Mouse (Mus musculus): Measurements from ENCODE around the gene Frmd4a. TPM values are rescaled to one million over a fixed set of nuclear protein-coding genes. Genes with fewer than 3 reads are reported as not detected.

Gene Frmd4a
- polyA plus RNA-seq, 1 experiment from 2014 or later = 39.5 TPM

- WGBS = 44% methylated on average over 1 of the region's 1 CpGs
- no peak for ATAC-seq
- Histone ChIP-seq H3K9me3 (replicated peaks) (no peaks in the 10 kb centered on the region), H3K4me2 (no peak overlapping the region), H3K4me3 (no peak overlapping the region), H3K36me3 (ENCODE audit: poor library complexity, severe bottlenecking) (no peaks in the 10 kb centered on the region), H3K9ac (no peak overlapping the region), H3K4me1 (0 out of 2 replicates have a peak, but pooled peaks cover 8% of the 10 kb centered on the region), H3K27me3 (no peaks in the 10 kb centered on the region), H3K27ac (no peak overlapping the region)
Observed at GRCm38 (mm10) chr2:4346953-4347352, 329.4 kb downstream of the Frmd4a start.

- ATAC-seq = no peak
- no peak overlapping the region for H3K27ac ChIP-seq
- WGBS = 68% methylated on average over 3 of the region's 3 CpGs
- H3K36me3 ChIP-seq (ENCODE audit: poor library complexity, severe bottlenecking) = no peaks in the 10 kb centered on the region
- no peak overlapping the region for H3K4me2 ChIP-seq
- no peak overlapping the region for H3K4me3 ChIP-seq
- H3K9me3 ChIP-seq (replicated peaks) = no peaks in the 10 kb centered on the region
- no peaks in the 10 kb centered on the region for H3K27me3 ChIP-seq
- 0 out of 2 replicates have a peak, but pooled peaks cover 8% of the 10 kb centered on the region for H3K4me1 ChIP-seq
- H3K9ac ChIP-seq = no peak overlapping the region
Observed at GRCm38 (mm10) chr2:4347782-4348181, 330.3 kb downstream of the Frmd4a start.

- no peaks in the 10 kb centered on the region for H3K9me3 ChIP-seq (replicated peaks)
- H3K4me1 ChIP-seq = 0 out of 2 replicates have a peak, but pooled peaks cover 8% of the 10 kb centered on the region
- no peaks in the 10 kb centered on the region for H3K27me3 ChIP-seq
- no peak overlapping the region for H3K4me2 ChIP-seq
- H3K27ac ChIP-seq = no peak overlapping the region
- no peak overlapping the region for H3K4me3 ChIP-seq
- no peaks in the 10 kb centered on the region for H3K36me3 ChIP-seq (ENCODE audit: poor library complexity, severe bottlenecking)
- WGBS = 75% methylated on average over 5 of the region's 5 CpGs
- no peak for ATAC-seq
- no peak overlapping the region for H3K9ac ChIP-seq
Observed at GRCm38 (mm10) chr2:4348509-4348908, 331.0 kb downstream of the Frmd4a start.

GRCm38 (mm10) chr2:4356812-4357384 is 339.4 kb downstream of the Frmd4a start:
- no peak for ATAC-seq
- no peak overlapping the region for H3K4me2 ChIP-seq
- no peak overlapping the region for H3K4me3 ChIP-seq
- no peaks in the 10 kb centered on the region for H3K9me3 ChIP-seq (replicated peaks)
- no peak overlapping the region for H3K27ac ChIP-seq
- no peak overlapping the region for H3K9ac ChIP-seq
- H3K27me3 ChIP-seq = no peaks in the 10 kb centered on the region
- no peaks in the 10 kb centered on the region for H3K36me3 ChIP-seq (ENCODE audit: poor library complexity, severe bottlenecking)
- 90% methylated on average over 7 of the region's 7 CpGs for WGBS
- H3K4me1 ChIP-seq = no peaks in the 10 kb centered on the region

DNA sequence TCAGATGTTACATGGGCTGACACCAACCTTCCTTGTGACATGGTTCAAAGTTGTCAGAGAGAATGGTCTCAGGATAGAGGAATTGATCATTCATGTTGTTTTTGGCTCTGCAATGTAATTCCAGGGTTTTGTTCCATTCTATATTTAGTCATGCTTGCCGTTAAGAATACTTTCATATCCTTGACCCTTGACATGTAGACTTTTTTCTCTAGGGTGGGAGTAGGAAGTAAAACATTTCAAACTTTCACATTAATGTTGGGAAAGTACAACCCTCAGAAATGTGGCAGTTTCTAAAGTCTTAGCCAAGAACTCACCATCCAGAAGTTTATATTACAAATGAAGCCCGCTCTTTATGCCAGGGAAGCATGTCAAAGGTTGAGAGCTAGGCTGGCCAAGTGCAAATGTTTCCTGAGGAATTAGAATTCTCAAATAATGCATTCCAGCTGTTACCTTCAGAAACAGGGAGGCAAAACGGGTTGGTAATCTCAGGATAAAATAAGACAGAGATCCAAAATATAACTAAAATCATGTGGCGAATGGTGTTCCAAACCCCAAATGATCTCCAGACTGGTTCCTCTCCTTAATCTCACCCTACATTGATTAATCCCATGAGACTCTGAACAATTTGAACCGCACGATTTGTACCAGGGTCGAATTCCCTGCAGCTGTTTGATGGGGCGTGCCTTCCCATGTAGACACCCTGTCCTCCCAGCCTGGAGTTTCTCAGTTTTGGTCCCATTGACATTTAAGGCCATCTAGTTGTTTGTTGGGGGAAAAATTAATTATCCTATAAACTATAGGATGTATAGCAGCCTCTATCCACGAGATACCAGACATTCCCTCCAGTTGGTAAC is 344.7 kb downstream of the Frmd4a start:
- WGBS = 91% methylated on average over 9 of the region's 9 CpGs
- H3K9me3 ChIP-seq (replicated peaks) = no peaks in the 10 kb centered on the region
- ATAC-seq = no peak
- H3K36me3 ChIP-seq (ENCODE audit: poor library complexity, severe bottlenecking) = no peaks in the 10 kb centered on the region
- H3K4me2 ChIP-seq = no peak overlapping the region
- H3K4me1 ChIP-seq = no peaks in the 10 kb centered on the region
- H3K27me3 ChIP-seq = no peaks in the 10 kb centered on the region
- H3K27ac ChIP-seq = no peak overlapping the region
- no peak overlapping the region for H3K9ac ChIP-seq
- no peak overlapping the region for H3K4me3 ChIP-seq

- ATAC-seq = no peak
- 76% methylated on average over 4 of the region's 4 CpGs for WGBS
Observed at GRCm38 (mm10) chr2:4364908-4365307, 347.4 kb downstream of the Frmd4a start.

DNA sequence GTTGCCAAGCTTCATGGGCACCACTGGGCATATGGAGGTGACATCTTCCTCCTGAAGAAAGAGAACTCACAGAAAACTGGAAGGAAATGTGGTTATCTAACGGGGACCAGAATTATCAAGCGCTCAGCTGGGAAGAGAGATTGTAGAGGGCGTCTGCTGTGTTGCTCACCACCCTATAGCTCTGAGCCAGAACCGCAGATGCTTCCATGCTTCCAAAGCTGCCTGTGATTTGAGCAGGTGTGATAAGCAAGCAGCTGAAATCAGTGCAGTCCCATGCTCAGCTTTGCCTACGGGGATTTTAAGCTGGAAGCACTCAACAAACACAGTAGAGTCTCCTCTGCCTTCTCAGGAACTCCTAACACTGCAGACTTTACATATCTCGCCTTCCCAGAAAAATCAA is 351.0 kb downstream of the Frmd4a start:
- H3K9me3 ChIP-seq (replicated peaks) = no peaks in the 10 kb centered on the region
- 84% methylated on average over 6 of the region's 6 CpGs for WGBS

More at GRCm38 (mm10) chr2:4364908-4365307, 347.4 kb downstream of the Frmd4a start:
- Histone ChIP-seq H3K36me3 (ENCODE audit: poor library complexity, severe bottlenecking) (no peaks in the 10 kb centered on the region), H3K4me2 (no peak overlapping the region), H3K4me1 (0 out of 2 replicates have a peak, but pooled peaks cover 1% of the 10 kb centered on the region), H3K27me3 (no peaks in the 10 kb centered on the region), H3K4me3 (no peak overlapping the region), H3K9ac (no peak overlapping the region), H3K27ac (no peak overlapping the region), H3K9me3 (replicated peaks) (no peaks in the 10 kb centered on the region)

DNA sequence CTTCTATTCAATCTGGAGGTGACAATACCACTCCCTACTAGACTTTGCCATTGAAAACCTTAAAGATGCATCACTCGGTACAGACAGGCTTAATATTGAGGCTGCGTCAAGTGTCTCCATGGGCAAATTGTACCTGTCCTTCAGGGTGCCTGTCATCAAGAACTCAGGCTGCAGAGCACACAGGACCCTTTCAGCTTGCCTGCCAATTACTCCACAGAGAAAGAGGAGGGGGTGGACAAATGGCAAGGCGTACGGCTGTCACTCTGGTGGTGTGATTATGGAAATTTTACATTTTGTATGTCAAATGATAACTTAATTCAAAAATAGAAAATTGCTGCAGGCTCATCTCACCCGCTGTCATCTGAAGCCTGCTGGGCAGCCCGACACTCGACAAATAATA is 353.0 kb downstream of the Frmd4a start:
- no peak overlapping the region for H3K4me3 ChIP-seq
- no peaks in the 10 kb centered on the region for H3K9me3 ChIP-seq (replicated peaks)
- H3K4me2 ChIP-seq = no peak overlapping the region
- 73% methylated on average over 7 of the region's 7 CpGs for WGBS
- no peak overlapping the region for H3K9ac ChIP-seq
- peak overlapping the region; percentile 35; the same call in 1 of the 2 replicates for H3K27ac ChIP-seq
- peak; percentile 72 for ATAC-seq
- H3K36me3 ChIP-seq (ENCODE audit: poor library complexity, severe bottlenecking) = no peaks in the 10 kb centered on the region
- no peaks in the 10 kb centered on the region for H3K27me3 ChIP-seq
- peaks cover 7% of the 10 kb centered on the region; the same call in 1 of the 2 replicates for H3K4me1 ChIP-seq

More for the DNA sequence above, 351.0 kb downstream of the Frmd4a start:
- Histone ChIP-seq H3K4me1 (peaks cover 7% of the 10 kb centered on the region; the same call in 1 of the 2 replicates), H3K27me3 (no peaks in the 10 kb centered on the region), H3K27ac (no peak overlapping the region), H3K4me3 (no peak overlapping the region), H3K4me2 (no peak overlapping the region), H3K9ac (no peak overlapping the region), H3K36me3 (ENCODE audit: poor library complexity, severe bottlenecking) (no peaks in the 10 kb centered on the region)
- peak; percentile 48; the same call in 1 of the 2 replicates for ATAC-seq

DNA sequence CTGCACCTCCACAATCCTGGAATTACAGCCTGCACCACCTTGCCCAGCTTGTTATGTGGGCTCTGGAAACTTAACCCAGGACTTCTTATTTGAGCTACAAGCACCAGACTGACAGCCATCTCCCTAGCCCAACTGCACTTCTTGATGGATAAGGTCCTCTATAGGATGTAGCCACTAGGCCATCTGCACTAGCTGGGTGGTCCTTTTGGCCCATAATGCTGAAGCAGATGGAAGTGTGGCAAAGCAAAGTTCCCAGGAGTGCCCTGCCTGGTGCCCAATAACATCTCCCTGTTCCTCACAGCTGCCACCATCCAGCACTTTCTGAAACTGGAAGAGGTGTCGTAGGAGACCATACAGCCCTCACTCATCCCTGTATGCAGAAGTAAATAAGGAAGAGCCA is 353.8 kb downstream of the Frmd4a start:
- Histone ChIP-seq H3K36me3 (ENCODE audit: poor library complexity, severe bottlenecking) (no peaks in the 10 kb centered on the region), H3K9ac (no peak overlapping the region), H3K27me3 (no peaks in the 10 kb centered on the region), H3K4me3 (no peak overlapping the region), H3K4me1 (peaks cover 7% of the 10 kb centered on the region; the same call in 1 of the 2 replicates), H3K9me3 (replicated peaks) (no peaks in the 10 kb centered on the region), H3K27ac (peak overlapping the region; percentile 35; the same call in 1 of the 2 replicates), H3K4me2 (no peak overlapping the region)
- 88% methylated on average over 1 of the region's 1 CpGs for WGBS
- no peak for ATAC-seq

GRCm38 (mm10) chr2:4378844-4379243 is 361.3 kb downstream of the Frmd4a start:
- 89% methylated on average over 3 of the region's 3 CpGs for WGBS
- H3K9ac ChIP-seq = no peak overlapping the region
- H3K9me3 ChIP-seq (replicated peaks) = no peaks in the 10 kb centered on the region
- no peak overlapping the region for H3K4me3 ChIP-seq
- no peak overlapping the region for H3K27ac ChIP-seq
- no peaks in the 10 kb centered on the region for H3K36me3 ChIP-seq (ENCODE audit: poor library complexity, severe bottlenecking)
- no peaks in the 10 kb centered on the region for H3K27me3 ChIP-seq
- ATAC-seq = no peak
- H3K4me1 ChIP-seq = no peaks in the 10 kb centered on the region
- H3K4me2 ChIP-seq = no peak overlapping the region

GRCm38 (mm10) chr2:4380435-4380834 is 362.9 kb downstream of the Frmd4a start:
- Histone ChIP-seq H3K4me1 (no peaks in the 10 kb centered on the region), H3K4me2 (no peak overlapping the region), H3K27me3 (no peaks in the 10 kb centered on the region), H3K9ac (no peak overlapping the region), H3K36me3 (ENCODE audit: poor library complexity, severe bottlenecking) (no peaks in the 10 kb centered on the region), H3K4me3 (no peak overlapping the region), H3K9me3 (replicated peaks) (no peaks in the 10 kb centered on the region), H3K27ac (no peak overlapping the region)
- ATAC-seq = no peak
- 93% methylated on average over 6 of the region's 6 CpGs for WGBS

GRCm38 (mm10) chr2:4380926-4381325 is 363.4 kb downstream of the Frmd4a start:
- Histone ChIP-seq H3K4me3 (no peak overlapping the region), H3K4me2 (no peak overlapping the region), H3K9me3 (replicated peaks) (no peaks in the 10 kb centered on the region), H3K36me3 (ENCODE audit: poor library complexity, severe bottlenecking) (no peaks in the 10 kb centered on the region), H3K27me3 (no peaks in the 10 kb centered on the region), H3K9ac (no peak overlapping the region), H3K4me1 (no peaks in the 10 kb centered on the region), H3K27ac (no peak overlapping the region)
- WGBS = 88% methylated on average over 5 of the region's 5 CpGs
- no peak for ATAC-seq

Data from forebrain, embryonic 13.5 days (tissue).